Mouse (Mus musculus) cerebral cortex, adult 2 months (tissue): ENCODE data around the gene St3gal3.

Source experiments
- WGBS: fragments of 180-500 bp; shearing (Covaris S2); methylation state at CpG from one replicate; pipeline ENCODE4 v1.1.7; 2018; 5-methylcytosine and 5-hydroxymethylcytosine counted together

St3gal3 gene

GRCm38 (mm10) chr4:118054615-118055014 lies 80.1 kb downstream of the St3gal3 start:
- WGBS: 93% methylated on average over 8 of the region's 8 CpGs

GRCm38 (mm10) chr4:118053904-118054303 lies 80.8 kb downstream of the St3gal3 start:
- WGBS: 90% methylated on average over 6 of the region's 6 CpGs

- WGBS: 83% methylated on average over 12 of the region's 12 CpGs
These were observed 85.0 kb downstream of the St3gal3 start for GRCm38 (mm10) chr4:118049606-118050302.

- WGBS: 85% methylated on average over 9 of the region's 9 CpGs
These were observed 90.2 kb downstream of the St3gal3 start for GRCm38 (mm10) chr4:118044510-118044909.

GRCm38 (mm10) chr4:118043331-118044002 lies 91.2 kb downstream of the St3gal3 start:
- 93% methylated on average over 8 of the region's 8 CpGs for WGBS

- WGBS: 90% methylated on average over 7 of the region's 7 CpGs
These were observed 91.9 kb downstream of the St3gal3 start for GRCm38 (mm10) chr4:118042671-118043320.

GRCm38 (mm10) chr4:118041145-118041544 lies 93.6 kb downstream of the St3gal3 start:
- 86% methylated on average over 9 of the region's 9 CpGs for WGBS

- 82% methylated on average over 4 of the region's 4 CpGs for WGBS
These were observed 94.1 kb downstream of the St3gal3 start for GRCm38 (mm10) chr4:118040650-118041049.

- 96% methylated on average over 5 of the region's 5 CpGs for WGBS
These were observed 94.8 kb downstream of the St3gal3 start for GRCm38 (mm10) chr4:118039964-118040363.

- WGBS: 62% methylated on average over 1 of the region's 1 CpGs
These were observed 96.7 kb downstream of the St3gal3 start for GRCm38 (mm10) chr4:118038023-118038422.

GRCm38 (mm10) chr4:118037406-118037805 lies 97.3 kb downstream of the St3gal3 start:
- 76% methylated on average over 5 of the region's 5 CpGs for WGBS

GRCm38 (mm10) chr4:118036531-118036930 lies 98.2 kb downstream of the St3gal3 start:
- WGBS: 90% methylated on average over 4 of the region's 4 CpGs

- 91% methylated on average over 2 of the region's 2 CpGs for WGBS
These were observed 99.6 kb downstream of the St3gal3 start for GRCm38 (mm10) chr4:118035090-118035489.

- 95% methylated on average over 5 of the region's 5 CpGs for WGBS
These were observed 101.7 kb downstream of the St3gal3 start for GRCm38 (mm10) chr4:118033026-118033425.

GRCm38 (mm10) chr4:118031776-118032170 lies 102.9 kb downstream of the St3gal3 start:
- WGBS: 74% methylated on average over 7 of the region's 7 CpGs

- whole genome bisulfite sequencing: 48% methylated on average over 6 of the region's 6 CpGs
These were observed 103.5 kb downstream of the St3gal3 start for GRCm38 (mm10) chr4:118031132-118031775.

- 77% methylated on average over 5 of the region's 5 CpGs for WGBS
These were observed 104.4 kb downstream of the St3gal3 start for GRCm38 (mm10) chr4:118030330-118030729.

- 52% methylated on average over 6 of the region's 6 CpGs for WGBS
These were observed 104.8 kb downstream of the St3gal3 start for GRCm38 (mm10) chr4:118029892-118030291.

- WGBS: 66% methylated on average over 9 of the region's 9 CpGs
These were observed 105.7 kb downstream of the St3gal3 start for GRCm38 (mm10) chr4:118028994-118029393.

- WGBS: 58% methylated on average over 7 of the region's 7 CpGs
These were observed 108.8 kb downstream of the St3gal3 start for GRCm38 (mm10) chr4:118025931-118026330.

- 85% methylated on average over 7 of the region's 7 CpGs for WGBS
These were observed 109.3 kb downstream of the St3gal3 start for GRCm38 (mm10) chr4:118025381-118025780.

- WGBS: 71% methylated on average over 3 of the region's 3 CpGs
These were observed 111.9 kb downstream of the St3gal3 start for GRCm38 (mm10) chr4:118022811-118023210.
